Mouse (Mus musculus) cerebellum, adult 2 months (tissue): Measurements from ENCODE around the gene Snapc3.

Experiments used
- CTCF ChIP-seq: fragments of 200-500 bp; IDR thresholded peaks from 2 replicates; pipeline ENCODE4 v1.5.1; 2011; ENCODE audit warnings: low read depth, mild to moderate bottlenecking, control low read depth, low read length, moderate library complexity, borderline replicate concordance; ENCODE audit not compliant: insufficient read depth
- POLR2A ChIP-seq: fragments of 200-500 bp; IDR thresholded peaks from 2 replicates; pipeline ENCODE4 v1.6.1; 2011; ENCODE audit warnings: low read length, control low read depth, borderline replicate concordance; ENCODE audit not compliant: insufficient read depth

DNA sequence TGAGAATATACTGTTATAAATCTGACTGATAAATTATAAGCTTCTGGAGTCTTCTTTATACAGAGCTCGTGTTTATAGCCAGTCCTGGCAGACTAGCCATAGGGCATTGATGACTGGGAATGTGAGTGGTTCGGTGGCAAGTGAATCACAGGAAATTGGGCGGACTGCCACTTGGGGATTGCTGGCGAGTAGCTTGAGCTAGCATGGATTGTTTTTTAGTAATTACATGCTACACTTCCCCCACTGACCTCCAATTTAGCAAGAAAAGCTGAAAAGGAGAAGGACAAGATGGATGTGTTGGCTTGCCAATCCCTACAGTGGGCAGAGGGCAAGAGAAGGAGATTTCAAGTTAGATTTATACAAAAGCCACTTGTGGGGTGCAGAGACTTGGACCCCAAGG is 44.1 kb upstream of the Snapc3 start:
- TF ChIP-seq CTCF: no peak
- no peak for TF ChIP-seq POLR2A
